Mouse (Mus musculus) natural killer cell, adult 2 months (primary cell): Measurements from ENCODE around the gene Esp8.
"Not testable (repeated sequence)": the region's sequence is repeated elsewhere in the genome, so short reads cannot be mapped to it uniquely, and the experiment has no call there.

Experiments used
- DNase-seq, 2 experiments: peaks; one replicate each; pipeline ENCODE4 v3.0.0; 2022; ENCODE audit warnings: low spot score in 2 of 2

The Esp8 gene

DNA sequence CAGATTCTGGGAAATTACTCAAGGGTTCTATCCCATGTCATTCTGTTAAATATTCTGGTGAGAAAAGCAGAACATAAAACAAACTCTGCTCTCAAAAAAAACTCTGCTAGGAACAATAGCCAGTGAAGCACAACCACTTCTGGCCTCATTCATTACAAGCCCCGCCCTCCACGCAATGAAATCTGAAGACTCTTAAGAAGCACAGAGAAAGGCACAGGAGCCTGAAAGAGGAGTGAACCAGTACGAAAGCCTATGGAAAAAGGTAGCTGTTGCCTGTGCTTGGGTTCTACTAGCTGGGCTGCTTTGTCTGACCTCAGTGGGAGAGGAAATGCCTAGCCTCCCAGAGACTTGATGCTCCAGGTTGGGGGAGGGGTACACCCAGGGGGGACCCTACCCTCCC lies at the start of gene Esp8:
TSS of gene Esp8 (plus strand) at position 205 of the 400 bp plus-strand sequence.
- no peak for DNase-seq

DNA sequence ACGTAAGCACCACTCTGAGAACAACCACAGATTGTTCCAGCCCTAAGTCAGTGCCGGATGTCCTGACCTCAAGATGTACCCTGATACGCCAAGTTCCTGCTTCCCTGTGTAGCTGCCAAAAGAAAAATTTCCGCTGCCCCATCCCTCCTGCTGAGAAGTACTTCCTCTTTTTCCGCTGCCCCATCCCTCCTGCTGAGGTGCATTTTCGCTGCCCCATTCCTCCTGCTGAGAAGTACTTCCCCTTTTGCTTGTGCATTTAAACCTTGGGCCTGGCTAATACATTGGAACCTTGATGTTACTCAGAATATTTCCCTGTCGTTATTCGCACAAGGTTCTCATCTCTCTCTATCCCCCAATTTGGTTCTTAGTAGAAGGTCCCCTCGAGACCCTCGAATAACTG lies 36.3 kb upstream of the Esp8 start:
- not testable (repeated sequence) for DNase-seq

DNA sequence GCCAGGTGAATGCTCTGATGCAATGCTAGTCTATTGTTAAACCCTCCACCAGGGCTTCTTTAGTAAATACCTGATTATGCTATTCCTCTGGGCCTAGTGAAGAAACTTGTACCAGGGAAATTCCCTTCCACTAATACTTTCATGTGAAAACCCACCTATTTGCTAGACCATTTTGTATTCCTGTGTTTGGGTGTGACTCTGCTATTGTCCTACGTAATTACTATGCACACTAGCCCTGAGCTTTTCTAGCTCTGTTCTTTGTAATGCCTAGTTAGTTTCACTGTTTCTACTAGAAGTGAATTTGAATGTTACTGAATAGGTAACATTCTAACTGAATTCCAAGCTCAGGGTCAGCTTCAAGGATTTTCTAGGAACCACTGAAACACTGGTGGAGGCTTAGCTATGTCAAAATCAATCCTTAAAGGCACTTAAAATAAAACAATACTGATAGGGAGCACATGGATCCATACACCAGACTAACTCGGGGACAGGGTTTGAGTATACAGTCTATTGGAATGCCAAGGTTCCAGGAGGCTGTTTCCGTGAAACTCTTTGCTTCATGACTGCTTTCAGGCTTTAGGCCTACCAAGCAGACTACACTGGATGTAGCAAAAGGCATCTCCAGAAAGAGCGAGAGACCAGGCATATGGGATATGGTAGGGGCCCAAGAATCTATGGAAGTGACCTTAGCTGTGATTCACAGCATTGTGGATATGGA lies 24.2 kb upstream of the Esp8 start:
- not testable (repeated sequence) for DNase-seq

DNA sequence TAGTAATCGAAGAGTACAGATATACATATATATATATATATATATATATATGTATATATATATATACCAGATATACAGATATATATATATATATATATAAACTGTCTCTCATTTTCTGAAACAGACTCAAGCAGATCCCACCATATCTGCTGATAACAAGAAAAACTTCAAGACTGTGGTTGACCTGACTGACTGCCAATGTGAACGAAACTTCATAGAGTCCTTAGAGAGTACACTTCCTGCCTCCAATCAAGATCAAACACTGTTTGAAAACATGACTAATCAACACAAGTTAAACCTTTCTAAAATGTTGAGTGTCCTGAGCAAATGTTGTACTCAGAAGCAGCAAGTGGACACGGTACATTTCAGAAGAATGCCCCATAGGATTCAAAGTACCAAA lies 10.0 kb downstream of the Esp8 start:
- DNase-seq = no peak

DNA sequence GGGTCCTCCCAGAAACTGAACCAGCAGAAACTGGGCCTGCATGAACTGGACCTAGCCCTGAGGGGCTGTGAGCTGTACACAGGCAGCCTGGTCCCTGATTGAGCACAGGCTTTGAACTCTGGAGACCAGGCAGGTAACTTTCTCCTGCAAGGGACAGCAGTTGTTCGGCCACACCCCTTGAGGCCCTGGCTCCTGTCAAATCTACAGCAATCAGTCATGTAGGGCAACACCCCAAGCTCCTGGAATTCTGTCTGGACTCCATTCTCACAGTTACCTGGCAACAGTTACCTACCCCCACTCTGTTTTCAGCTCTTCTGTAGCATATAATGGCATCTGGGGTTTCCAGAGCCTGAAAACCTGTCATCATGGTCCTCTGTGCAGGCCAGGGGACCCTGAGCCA lies 11.3 kb downstream of the Esp8 start:
- no peak for DNase-seq

DNA sequence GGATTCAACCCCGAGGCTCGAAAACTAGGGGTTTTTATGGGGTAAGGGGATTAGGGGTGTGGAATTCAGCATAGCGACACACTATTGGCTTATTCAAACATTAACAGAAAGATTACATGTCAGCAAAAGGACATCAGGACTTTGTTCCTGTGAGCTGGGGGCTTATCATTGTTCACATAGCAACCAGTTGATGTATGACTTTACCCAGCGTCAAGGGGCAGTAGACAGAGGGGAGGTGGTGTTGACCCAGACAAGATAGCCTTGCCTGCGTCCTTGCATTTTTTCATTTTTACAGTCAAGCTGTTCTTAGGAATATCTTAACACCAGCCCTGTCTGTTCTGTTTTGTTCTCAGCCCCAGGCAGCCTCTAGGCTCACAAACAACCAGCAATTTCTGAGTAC lies 27.2 kb downstream of the Esp8 start:
- DNase-seq = not testable (repeated sequence)

DNA sequence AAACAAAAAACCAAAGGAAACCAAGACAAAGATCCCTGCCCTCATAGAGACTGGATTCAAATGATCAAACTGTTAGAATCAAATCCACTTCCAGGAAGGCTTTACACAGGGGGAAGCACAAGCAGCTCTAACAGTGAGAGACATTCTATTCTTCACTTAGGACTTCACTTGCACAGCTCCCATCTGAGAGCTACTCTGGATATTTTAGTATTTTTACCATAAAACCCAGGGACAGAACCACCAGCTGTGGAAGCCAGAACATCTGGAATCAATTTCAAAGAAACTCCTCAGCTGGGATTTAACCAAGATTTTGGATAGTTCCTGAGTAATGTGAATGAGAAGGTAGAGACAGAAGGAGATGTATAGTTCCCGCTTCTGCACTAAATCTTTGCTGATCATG lies 33.6 kb downstream of the Esp8 start:
- no peak for DNase-seq

DNA sequence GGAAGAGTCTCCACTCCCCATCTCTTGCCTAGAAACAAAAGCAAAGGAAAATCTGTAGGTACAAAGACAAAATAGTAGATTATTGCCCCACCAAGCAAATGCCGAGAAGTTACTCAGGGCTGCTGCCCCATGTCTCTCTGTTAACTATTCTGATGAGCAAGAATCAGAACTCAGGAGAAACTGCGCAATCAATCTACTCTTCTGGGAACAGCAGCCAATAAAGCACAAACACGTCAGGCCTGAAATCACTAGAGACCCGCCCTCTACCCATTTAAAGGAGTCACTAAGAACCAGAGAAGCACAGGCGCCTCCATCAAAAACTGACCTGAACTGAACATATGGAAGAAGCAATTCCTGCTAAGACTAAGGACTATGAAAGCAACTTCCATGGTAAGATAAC lies 41.4 kb downstream of the Esp8 start, which contains the start of gene Esp6:
TSS of gene Esp6 (plus strand) at position 301 of the 400 bp plus-strand sequence.
- no peak for DNase-seq
